Mouse (Mus musculus) spleen, embryonic (tissue): ENCODE measurements around the gene Tbata.

Experiments
- CTCF ChIA-PET: fragments of 350-600 bp; sonication (Branson Sonifier 250); formaldehyde crosslinking; loops from one replicate; lab custom pipeline; 2022; lab: Charles Lee

Tbata gene

GRCm38 (mm10) chr10:61162366-61162765, 9.4 kb upstream of the Tbata start:
- CTCF ChIA-PET = interaction anchor here (0.6 kb wide), 1 partner anchor 995 kb away, joined by 3 read pairs; no protein-coding TSS in a partner anchor

GRCm38 (mm10) chr10:61167333-61168096, 4.2 kb upstream of the Tbata start:
- CTCF ChIA-PET = no interaction called here

GRCm38 (mm10) chr10:61168393-61168792, 3.4 kb upstream of the Tbata start:
- CTCF ChIA-PET = interaction anchor here (0.8 kb wide), 1 partner anchor 476 kb away, joined by 3 read pairs; no protein-coding TSS in a partner anchor

- CTCF ChIA-PET = no interaction called here
These were observed 742 bp downstream of the Tbata start for GRCm38 (mm10) chr10:61172496-61172895.

- CTCF ChIA-PET = no interaction called here
These were observed 3.1 kb downstream of the Tbata start for GRCm38 (mm10) chr10:61174711-61175441.

GRCm38 (mm10) chr10:61175442-61176204, 3.9 kb downstream of the Tbata start:
- CTCF ChIA-PET = no interaction called here

GRCm38 (mm10) chr10:61176221-61176790, 4.6 kb downstream of the Tbata start:
- CTCF ChIA-PET = no interaction called here

- CTCF ChIA-PET = no interaction called here
These were observed 6.0 kb downstream of the Tbata start for GRCm38 (mm10) chr10:61177751-61178150.

- CTCF ChIA-PET = no interaction called here
These were observed 6.9 kb downstream of the Tbata start for GRCm38 (mm10) chr10:61178687-61179086.

GRCm38 (mm10) chr10:61179927-61180326, 8.2 kb downstream of the Tbata start:
- CTCF ChIA-PET = no interaction called here

- CTCF ChIA-PET = no interaction called here
These were observed 15.2 kb downstream of the Tbata start for GRCm38 (mm10) chr10:61187001-61187400.

GRCm38 (mm10) chr10:61188010-61188409, 16.3 kb downstream of the Tbata start:
- CTCF ChIA-PET = no interaction called here

- CTCF ChIA-PET = no interaction called here
These were observed 22.9 kb downstream of the Tbata start for GRCm38 (mm10) chr10:61194611-61195010.

- CTCF ChIA-PET = no interaction called here
These were observed 23.5 kb downstream of the Tbata start for GRCm38 (mm10) chr10:61195216-61195615.

GRCm38 (mm10) chr10:61195718-61196291, 24.1 kb downstream of the Tbata start:
- CTCF ChIA-PET = no interaction called here

GRCm38 (mm10) chr10:61199566-61200213, 27.9 kb downstream of the Tbata start:
- CTCF ChIA-PET = interaction anchor here (1.5 to 2.5 kb wide), 2 partner anchors 137 to 140 kb away, joined by 5 to 11 read pairs; no protein-coding TSS in a partner anchor

- CTCF ChIA-PET = interaction anchor here (1.5 to 2.5 kb wide), 2 partner anchors 136 to 139 kb away, joined by 5 to 11 read pairs; no protein-coding TSS in a partner anchor
These were observed 28.6 kb downstream of the Tbata start for GRCm38 (mm10) chr10:61200232-61200820.

GRCm38 (mm10) chr10:61200998-61201397, 29.2 kb downstream of the Tbata start:
- CTCF ChIA-PET = no interaction called here

GRCm38 (mm10) chr10:61201596-61202318, 30.0 kb downstream of the Tbata start:
- CTCF ChIA-PET = no interaction called here

- CTCF ChIA-PET = no interaction called here
These were observed 32.2 kb downstream of the Tbata start for GRCm38 (mm10) chr10:61203930-61204329.
